Mouse (Mus musculus) frontal cortex, adult (tissue): Measurements from ENCODE around the gene Ahnak2.

Experiments used
- ATAC-seq: cut with Nextera tagmentation; 2 replicates; pipeline ENCODE4 v1.9.2; 2017; ENCODE audit warnings: mild to moderate bottlenecking, moderate library complexity, mixed read lengths; ENCODE audit not compliant: low TSS enrichment

The Ahnak2 gene

DNA sequence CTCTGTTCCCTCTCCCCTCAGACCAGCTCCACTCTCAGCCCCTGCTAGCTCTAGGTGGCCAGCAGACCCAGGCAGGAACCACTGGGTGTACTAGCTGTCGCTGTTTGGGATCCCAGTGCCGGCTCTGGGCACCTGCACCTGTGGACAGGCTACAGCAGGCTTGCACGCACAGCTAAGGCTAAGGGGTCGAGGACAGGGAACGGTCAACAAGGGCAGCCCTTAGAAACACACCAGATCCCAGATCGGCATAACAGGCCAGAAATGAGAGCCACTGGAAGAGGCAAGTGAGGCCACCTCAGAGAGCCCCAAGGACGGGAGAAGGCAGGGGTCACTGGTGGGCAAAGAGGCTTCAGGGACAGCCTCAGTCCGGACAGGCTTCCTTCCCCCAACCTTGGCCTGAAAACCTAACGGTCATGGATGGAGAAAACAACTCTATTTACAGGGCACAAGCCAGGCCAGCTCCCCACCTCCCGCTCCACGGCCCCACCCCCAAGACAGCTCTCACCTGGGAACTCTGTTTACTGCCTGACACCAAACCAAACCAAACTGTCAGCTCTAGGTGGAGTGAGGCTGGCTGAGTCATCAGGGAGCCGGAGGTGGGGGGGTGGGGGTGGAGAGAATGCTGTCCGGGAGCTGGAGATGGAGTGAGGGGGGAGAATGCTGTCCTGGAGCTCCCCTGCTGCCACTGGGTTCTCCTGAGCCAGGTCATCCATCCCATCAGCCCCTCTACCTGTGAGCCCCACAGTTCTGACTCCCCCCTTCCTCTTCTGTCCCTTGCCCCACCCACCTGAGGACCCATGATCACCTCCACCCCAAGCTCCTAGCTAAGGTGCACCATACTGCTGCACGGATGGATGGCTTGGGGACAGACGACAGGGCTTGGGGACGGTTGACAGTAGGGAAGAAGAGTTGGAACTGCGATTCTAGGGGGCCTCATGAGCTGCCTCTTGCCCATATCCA is 5.6 kb downstream of the Ahnak2 start:
- peak; percentile 8; the same call in 1 of the 2 replicates for ATAC-seq

DNA sequence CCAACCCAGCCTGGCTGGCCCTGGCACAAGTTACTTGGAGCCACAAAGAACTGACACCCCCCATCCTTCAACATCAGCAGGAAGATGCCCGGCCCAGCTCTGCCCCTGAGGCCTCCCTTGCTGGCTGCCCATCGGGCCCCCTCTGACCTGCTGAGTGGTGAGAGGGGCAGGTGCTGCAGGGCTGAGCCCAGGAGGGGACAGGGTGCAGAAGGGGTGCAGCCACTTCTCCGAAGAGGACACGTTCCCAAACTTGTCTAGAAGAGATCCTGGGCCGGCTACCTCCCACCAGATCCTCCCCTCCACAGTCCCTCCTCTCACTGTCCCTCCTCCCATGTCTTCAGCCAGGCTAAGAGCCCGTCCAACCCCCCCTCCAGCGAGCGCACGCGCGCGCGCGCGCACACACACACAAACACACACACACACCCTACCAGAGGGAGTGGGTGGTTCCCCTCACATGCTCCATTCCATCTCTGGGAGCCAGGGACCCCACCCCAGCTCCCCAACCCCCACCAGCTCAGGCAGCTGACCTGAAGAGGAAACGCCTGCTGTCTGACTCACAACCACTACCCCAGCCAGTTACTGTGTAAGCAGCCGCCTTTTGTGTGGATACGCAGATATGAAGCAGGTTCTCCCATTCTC is 6.9 kb downstream of the Ahnak2 start:
- no peak for ATAC-seq

DNA sequence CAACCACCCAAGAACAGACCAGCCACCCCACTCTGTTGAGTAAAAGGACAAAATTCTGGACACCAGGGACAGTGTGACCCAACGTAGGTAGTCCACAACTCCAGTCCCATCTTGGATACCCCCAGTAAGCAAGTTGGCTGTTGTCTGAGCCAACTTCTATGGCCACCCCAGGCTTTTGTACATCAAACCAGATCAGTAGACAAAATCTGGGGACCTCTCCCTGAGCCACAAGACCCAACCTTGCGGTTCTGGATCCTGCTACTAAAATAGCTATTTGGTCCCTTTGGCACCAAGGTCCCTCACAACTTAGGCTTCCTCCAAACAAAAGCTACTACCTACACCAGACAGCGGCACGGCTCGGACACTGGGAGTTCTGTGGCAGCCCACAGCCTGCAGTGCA is 7.5 kb downstream of the Ahnak2 start:
- ATAC-seq = no peak

DNA sequence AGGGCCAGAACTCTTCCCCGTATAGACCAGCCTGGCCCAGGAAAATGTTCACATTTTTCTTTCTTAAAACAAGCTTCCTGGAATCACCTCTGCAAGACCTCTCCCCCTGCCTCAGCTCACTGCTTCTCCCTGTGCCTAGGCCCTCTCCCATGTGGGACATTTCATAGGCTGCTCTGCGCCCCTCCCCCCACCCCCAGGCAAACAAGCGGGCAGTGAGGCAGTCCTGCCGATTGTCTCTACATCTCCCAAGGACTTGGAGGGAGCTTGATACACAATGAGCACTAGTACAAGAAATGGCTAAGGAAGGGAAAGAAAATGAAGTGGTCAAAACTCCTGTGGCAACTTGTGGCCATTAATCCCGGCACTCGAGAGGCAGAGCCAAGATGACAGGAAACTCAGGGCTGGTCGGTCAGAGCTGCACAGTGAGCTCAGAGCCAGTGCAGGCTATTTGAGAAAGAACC is 8.1 kb downstream of the Ahnak2 start:
- no peak for ATAC-seq

DNA sequence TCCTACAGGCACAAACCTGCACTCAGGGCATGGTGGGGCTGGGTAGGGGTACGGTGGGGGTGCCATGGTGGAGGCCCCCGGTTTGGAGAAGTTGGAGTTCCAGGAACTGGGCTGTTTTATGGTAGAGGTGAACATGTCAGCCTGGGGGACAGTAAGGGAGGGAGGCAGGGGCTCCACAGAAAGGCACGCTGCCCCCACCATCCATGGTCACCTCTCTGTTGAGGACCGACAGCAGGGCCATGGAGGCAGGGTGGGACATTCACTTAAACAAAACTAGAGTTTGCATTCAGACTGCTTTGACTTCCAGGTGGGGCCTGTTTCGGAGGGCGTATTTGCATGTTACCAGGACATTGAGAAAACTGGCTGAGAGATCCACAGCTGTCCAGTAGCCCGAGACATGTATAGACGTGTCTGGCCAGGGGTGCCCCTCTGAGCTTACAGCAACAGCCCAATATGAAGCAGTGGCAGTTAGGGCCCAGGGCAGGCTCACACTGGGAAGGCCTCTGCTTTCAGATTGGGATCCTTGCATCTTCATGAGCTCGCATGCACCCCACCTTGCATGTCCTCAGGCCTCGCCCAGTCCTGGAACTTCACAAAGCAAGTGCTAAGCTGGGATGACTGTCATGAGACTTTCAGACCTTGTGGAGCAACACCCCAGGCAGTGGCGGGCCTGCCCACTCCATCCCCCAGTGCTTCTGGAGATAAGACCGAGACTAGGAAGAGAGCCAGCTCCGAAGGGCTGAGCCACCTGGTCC is 8.7 kb downstream of the Ahnak2 start:
- ATAC-seq = no peak

DNA sequence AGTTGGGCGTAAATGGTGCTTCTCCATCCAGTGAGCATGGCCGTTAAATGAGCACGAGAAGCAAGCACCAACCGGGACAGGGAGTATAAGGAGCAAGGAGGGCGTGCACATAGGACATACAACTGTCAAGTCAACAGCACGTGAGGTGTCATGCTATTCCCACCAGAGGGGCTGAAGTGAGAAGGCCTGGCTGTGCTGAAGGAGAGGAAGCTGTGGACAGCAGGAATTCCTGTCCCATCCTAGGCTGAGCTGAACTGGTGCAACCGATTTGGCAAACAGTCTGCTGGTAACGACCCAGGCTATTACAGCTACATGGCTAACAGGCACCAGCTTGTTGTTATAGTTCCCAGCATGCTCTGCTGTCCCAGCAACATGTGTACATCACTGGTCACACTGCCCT is 11.4 kb downstream of the Ahnak2 start:
- no peak for ATAC-seq

DNA sequence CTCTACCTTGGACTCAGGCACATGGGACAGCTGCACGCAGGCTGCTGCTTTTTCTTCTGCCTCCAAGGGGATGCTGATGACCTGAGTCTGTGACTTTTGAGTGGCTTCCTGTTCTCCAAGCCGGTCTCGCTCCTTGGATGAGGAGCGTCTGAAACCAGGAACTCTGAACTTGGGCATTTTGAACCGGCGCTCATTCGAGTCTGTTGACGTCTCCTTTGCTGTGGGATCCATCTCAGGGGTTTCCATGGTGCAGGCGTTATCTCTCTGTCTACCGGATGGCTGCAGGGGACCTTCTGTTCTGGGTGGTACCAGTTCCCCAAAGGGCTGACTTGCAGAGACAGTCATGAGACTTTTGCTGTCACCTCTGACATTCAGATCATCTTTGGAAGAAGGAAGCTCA is 28.0 kb downstream of the Ahnak2 start:
- no peak for ATAC-seq

DNA sequence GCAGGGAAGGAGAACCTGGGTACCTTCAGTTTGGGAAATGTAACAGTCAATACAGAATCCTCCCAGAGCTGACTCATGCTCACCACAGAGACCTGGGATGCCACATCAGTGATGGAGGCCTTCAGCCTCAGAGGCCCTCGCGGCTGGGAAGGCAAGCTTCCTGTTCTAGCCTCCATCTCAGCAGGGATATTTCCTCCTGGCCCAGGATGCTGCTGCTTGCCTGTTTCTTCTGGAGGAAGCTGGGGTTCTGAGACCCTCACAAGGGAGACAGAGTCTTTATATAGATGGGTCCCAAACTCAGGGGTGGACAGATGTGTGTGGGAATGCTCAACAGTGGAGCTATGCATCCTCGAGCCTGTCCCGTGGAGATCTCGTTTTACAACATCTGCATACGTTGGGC is 28.4 kb downstream of the Ahnak2 start:
- ATAC-seq = no peak

DNA sequence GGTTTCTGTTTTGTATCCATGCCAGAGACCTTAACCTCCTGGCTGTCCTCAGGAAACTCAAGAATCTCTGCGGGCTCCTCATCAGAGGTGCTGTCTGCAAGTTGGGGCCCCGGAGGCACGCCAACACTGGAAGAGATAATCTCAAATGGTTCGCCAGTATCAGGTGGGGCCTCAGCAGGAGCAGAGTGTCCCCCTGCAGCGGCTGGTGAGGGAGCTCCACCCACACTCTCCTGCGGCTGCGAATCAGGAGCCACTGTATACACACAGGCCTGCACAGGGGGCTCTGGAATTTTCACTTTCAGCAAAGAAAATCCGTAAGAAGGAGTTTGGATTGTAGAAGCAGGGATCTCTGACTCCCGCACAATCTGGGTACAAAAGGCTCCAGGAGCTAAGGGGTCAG is 29.1 kb downstream of the Ahnak2 start:
- ATAC-seq = no peak

DNA sequence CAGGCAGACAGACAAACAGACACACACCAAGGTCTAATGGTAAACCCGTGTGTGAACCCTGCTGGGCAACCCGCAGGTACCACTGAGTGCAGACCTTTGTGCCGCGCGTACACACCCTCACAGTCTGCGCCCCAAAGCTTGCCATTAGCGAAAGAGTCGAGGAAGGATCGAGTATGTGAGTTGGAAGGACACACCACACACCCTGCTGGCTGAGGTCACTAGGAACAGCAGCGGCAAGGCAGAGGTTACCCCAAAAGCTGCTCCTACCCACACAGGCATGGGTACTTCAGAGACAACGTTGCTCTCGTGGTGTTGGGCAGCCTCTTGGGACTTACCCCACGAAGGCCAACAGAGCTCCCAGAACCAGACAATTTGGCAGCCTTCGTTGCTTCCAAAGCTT is 30.2 kb downstream of the Ahnak2 start:
- ATAC-seq = no peak

DNA sequence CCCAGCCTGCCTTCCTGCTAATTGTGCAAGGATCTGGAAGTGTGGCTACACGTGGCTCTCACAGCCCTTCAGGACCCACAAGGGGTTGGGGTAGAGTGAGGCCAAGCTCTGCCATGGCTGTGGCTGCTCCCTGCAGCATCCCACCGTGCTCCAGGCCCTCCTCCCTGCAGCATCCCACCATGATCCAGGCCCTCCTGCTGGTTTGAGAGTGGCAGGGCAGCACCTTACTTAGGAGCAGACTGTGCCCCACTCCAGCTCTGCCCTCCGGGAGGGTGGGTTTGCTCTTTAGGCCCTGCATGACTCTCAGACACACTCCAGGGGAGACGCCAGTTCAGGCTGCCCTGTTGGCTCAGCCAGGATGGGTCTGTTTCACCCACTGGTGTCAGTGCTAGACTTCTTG is 32.1 kb downstream of the Ahnak2 start:
- ATAC-seq = no peak

DNA sequence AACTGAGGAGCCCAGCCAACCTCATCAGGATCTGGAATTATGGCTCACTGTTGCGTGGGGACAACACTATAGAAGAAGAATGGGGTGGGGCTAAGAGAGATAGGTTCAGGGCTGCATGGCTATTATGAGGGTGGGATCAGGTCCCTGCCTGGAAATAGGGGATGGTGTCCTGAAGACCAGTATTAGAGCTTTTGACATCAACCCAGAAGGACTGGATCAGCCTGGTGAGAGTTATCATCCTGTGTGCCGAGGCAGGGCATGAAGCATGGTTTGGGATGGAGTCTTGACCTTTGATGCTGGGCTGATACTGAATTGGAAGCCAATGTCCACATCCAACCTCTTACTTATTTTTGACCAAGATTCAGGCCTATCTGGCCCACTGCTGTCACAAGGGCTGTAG is 32.7 kb downstream of the Ahnak2 start:
- no peak for ATAC-seq

DNA sequence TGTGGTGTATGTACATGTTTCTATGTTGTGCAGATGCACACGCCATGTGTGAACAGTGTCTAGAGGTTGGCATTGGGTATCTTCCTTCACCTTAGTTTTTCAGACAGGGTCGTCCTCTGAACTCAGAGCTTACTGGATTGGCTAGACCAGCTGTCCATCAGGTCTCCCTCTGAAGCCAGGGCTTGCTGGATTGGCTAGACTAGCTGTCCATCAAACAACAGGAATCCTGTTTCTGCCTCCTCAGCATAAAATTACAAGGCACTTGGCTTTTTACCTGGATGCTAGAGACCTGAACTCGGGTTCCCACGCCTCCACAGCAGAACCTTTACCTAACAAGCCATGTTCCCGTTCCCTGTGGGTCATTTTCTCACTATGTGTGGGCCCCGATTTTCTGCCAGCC is 33.4 kb downstream of the Ahnak2 start:
- ATAC-seq = no peak

DNA sequence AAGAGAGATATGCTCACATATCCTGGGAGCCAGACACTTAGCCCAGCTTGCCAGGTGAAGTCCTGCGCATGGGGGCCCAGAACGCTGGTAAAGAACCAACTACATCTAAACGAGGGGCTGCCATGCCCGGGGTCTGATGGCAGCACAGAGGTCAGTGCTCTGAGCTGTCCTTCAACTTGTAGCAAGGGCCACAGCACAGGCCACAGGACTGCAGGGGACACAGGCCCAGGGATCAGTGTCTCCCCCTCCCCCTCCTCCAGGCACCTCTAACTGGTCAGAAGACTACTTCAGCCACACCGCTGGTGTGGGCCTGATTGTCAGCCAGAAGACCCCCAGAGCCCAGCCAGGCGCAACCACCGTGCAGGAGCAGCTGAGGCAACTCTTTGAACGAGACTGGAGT is 34.3 kb downstream of the Ahnak2 start:
- no peak for ATAC-seq

DNA sequence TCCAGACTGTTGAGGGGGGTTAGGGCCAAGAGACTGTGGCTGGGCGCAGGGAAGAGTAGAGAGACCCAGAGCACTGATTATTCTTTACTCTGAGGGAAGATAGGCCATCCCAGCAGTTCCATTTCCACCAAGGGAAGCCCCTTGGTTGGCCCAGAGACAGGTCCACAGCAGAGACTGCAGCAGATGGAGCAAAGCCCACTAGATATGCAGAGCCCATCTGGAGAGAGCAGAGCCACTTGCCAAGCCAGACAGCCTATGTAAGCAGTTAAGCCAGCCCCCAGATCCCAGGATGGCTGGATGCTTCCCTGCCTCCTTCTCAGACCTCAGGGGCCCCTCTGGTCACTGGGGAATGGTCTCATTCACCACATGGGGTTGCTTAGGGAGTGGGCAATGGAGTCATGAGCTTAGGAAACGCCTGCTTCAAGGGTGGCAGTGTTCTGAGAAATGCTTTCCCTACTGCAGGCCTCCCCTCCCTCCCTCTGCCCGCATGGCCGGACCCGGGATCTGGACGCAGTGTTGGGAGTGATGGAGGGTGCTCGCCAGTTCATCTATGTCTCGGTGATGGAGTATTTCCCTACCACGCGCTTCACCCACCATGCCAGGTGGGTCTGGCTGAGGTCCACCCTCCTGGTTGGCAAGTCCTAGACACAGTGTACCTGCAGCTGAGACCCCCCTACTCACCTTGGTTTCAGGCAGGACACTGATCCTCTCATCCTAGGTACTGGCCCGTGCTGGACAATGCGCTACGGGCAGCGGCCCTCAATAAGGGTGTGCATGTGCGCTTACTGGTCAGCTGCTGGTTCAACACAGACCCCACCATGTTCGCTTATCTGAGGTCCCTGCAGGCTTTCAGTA is 35.2 kb downstream of the Ahnak2 start:
- no peak for ATAC-seq

DNA sequence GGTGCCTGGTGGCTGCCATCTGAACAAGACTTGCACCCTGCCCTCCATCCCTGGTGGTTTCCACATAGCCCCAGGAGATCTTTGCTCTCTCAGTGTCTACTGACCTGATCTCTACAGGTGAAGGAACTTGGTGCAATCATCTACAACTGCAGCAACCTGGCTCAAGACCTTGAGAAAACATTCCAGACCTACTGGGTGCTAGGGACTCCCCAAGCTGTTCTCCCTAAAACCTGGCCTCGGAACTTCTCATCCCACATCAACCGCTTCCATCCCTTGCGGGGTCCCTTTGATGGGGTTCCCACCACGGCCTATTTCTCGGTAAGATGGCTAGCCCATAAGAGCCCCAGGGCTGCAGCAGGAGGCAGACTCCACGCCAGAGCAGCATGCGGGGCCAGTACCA is 35.9 kb downstream of the Ahnak2 start:
- ATAC-seq = no peak

DNA sequence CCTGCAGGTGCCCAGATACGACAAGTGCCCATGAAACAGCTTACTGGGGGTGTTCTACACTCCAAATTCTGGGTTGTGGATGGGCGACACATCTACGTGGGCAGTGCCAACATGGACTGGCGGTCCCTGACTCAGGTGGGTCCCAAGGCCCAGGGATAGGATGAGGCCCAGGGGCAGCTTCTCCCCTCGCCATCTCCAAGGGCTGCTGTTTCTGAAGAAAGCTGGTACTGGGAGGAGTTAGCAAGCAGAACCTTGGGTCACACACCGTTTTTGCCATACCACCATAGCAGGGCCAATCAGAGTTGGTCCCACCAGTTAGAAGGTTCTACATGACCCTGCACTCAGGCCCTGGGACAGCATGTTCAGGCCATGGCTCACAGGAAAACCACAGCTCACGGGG is 37.5 kb downstream of the Ahnak2 start:
- no peak for ATAC-seq

DNA sequence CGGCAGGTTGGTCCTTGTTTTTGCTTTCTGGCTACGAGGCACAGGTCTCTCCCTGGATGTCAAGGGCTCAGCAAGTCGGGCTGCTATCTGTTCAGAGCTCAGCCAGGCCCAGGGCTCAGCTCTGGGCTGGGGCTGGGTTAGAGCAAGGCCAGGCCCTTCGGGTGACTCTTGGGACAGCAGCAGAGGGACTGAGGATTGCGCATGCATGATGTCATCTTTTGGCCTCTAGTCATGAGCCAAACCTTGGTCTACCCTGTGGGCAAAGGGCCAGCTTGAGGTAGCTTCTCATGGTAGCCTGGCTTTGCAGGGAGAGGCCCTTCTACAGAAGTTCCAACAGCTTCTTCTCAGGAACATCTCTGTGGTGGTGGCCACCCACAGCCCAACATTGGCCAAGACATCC is 38.3 kb downstream of the Ahnak2 start:
- ATAC-seq = no peak

DNA sequence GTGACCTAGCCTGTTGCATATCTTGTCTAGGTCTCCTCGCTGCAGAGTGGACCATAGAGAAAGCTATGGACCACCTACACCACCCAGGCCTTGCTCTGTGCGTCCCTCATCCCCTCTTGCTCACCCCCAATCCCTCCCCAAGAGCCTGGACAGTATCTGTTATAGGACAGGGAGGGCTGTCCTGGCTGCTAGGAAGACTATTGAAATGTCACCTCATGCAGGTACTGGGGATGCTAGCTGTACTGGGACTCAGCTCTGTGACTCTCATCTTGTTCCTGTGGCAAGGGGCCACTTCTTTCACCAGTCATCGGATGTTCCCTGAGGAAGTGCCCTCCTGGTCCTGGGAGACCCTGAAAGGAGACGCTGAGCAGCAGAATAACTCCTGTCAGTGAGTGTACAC is 39.3 kb downstream of the Ahnak2 start:
- ATAC-seq = no peak

DNA sequence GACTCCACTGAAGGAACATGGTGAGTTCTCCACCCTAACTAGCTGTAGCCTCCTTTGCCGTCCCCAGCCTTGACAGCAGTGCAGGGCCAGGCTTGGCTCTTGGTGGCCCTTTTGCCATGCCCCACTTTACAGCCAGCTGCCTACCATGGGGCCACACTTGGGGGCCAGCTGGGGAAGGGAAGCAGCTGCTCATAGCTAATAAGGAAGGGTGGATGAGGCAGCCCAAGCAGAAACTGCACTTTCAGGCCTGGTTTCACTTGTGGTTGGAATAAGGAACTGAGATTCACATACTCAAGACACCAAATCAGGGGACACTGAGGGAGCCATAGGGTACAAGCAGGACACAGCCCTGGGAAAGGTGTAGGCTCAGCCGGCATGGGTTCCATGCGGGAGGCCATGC is 40.4 kb downstream of the Ahnak2 start:
- no peak for ATAC-seq

DNA sequence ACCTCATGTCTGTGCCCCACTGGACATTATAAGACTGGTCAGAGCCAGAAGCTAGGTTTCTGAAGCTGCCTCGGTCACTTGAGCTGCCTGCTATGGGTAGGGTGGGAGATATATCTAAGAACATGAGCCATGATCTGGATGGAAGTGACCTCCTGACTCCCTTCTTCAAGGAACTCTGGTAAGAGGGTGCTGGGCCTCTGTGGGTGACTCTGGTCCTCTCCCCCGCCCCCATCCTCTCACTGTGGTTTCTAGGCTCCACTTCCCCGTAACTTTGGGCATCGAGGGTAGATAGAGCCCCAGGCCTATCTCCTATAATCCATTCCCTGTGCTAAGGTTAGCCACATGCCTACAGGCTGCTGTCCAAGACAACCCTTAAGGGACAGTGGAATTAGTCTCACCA is 41.0 kb downstream of the Ahnak2 start:
- no peak for ATAC-seq
